Mouse (Mus musculus) forebrain, embryonic 16.5 days (tissue): ENCODE results near the gene Zfp580. TPM values are rescaled to one million over a fixed set of nuclear protein-coding genes. Genes with fewer than 3 reads are reported as not detected.

Source experiments
- ATAC-seq: fragments of 200-750 bp; cut with Nextera tagmentation; 2 replicates; pipeline ENCODE4 v1.8.0; 2017; ENCODE audit warnings: mild to moderate bottlenecking, moderate library complexity
- H3K27ac ChIP-seq: fragments of 300-500 bp; sonication (generic); 2 replicates; pipeline ENCODE4 v1.5.1; 2014; ENCODE audit warnings: low read length, control low read depth
- H3K27me3 ChIP-seq: fragments of 300-500 bp; sonication (generic); replicated peaks from 2 replicates; pipeline ENCODE4 v1.6.1; 2014; ENCODE audit warnings: low read length; ENCODE audit not compliant: control insufficient read depth, insufficient read depth
- H3K36me3 ChIP-seq: fragments of 300-500 bp; sonication (generic); 2 replicates; pipeline ENCODE4 v1.6.1; 2014; ENCODE audit not compliant: control insufficient read depth, insufficient read depth
- H3K4me1 ChIP-seq: fragments of 300-500 bp; sonication (generic); replicated peaks from 2 replicates; pipeline ENCODE4 v1.6.1; 2014; ENCODE audit warnings: low read length; ENCODE audit not compliant: control insufficient read depth, insufficient read depth
- H3K4me2 ChIP-seq: fragments of 300-500 bp; sonication (generic); 2 replicates; pipeline ENCODE4 v1.6.1; 2014; ENCODE audit warnings: mild to moderate bottlenecking, low read length, control low read depth
- H3K4me3 ChIP-seq: fragments of 300-500 bp; sonication (generic); replicated peaks from 2 replicates; pipeline ENCODE4 v1.5.1; 2014; ENCODE audit warnings: mild to moderate bottlenecking, low read length, control low read depth
- H3K9ac ChIP-seq: fragments of 300-500 bp; sonication (generic); replicated peaks from 2 replicates; pipeline ENCODE4 v1.6.1; 2014; ENCODE audit warnings: low read depth, low read length, control low read depth
- H3K9me3 ChIP-seq: fragments of 300-500 bp; sonication (generic); 2 replicates; pipeline ENCODE4 v1.6.1; 2016; ENCODE audit warnings: low read length; ENCODE audit not compliant: control insufficient read depth
- WGBS: fragments of 180-500 bp; shearing (Covaris S2); extraction: QIAGEN DNeasy Blood & Tissue Kit; methylation state at CpG from one replicate; pipeline ENCODE4 v1.1.7; 2014; 5-methylcytosine and 5-hydroxymethylcytosine counted together
- polyA plus RNA-seq: library from polyadenylated mRNA; unstranded; fragments of >200 nt; fragmentation: Nextera tagmentation; extraction: Ambion mirVana; gene quantifications from 2 replicates; pipeline ENCODE4 v1.2.1, GENCODE M21; 2015

Zfp580 gene
- polyA plus RNA-seq, 1 experiment from 2014 or later: 62.4 TPM

DNA sequence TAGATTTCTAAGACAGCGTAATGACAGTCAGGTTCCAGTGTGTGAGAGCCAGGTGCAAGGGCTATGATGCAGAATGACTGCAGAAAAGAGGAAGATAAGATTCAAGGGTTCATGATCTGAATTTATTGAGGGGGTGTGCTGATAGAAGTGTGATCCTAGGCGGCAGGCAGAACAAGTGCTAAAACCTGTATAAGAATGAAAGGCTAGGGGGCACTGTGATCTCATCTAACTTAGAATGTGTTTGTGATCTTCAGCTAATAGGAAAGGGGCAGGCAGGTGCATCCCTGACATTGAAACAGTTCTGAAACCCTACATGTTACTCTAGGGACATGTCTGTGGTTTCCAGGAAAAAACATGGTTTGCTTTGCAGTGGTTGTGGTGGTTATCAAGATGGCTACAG is 5.2 kb upstream of the Zfp580 start:
- H3K9ac ChIP-seq: no peak overlapping the region
- no peaks in the 10 kb centered on the region for H3K36me3 ChIP-seq
- 74% methylated on average over 2 of the region's 2 CpGs for WGBS
- no peaks in the 10 kb centered on the region; the same call in 1 of the 2 replicates for H3K4me1 ChIP-seq
- no peaks in the 10 kb centered on the region for H3K9me3 ChIP-seq
- no peak for ATAC-seq
- H3K27ac ChIP-seq: no peak overlapping the region
- H3K4me2 ChIP-seq: no peak overlapping the region
- no peaks in the 10 kb centered on the region for H3K27me3 ChIP-seq
- H3K4me3 ChIP-seq: no peak overlapping the region

DNA sequence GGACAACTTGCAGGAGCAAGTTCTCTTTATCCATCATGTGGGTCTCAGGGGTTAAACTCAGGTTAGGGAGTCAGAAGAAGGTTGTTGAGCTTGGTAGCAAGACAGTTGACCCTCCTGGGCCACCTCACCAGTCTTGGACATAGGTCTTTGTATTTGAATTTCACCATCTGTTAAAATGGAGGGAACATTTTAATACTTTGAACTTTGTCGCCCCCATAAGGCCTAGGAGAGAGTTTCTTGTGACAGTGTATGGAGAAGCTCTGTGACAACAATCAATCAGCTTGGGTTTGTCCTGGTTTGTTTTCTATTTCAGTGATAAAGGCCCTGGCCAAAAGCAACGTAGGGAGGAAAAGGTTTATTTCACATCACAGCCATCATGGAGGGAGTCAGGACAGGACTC is 4.0 kb upstream of the Zfp580 start:
- no peak overlapping the region for H3K9ac ChIP-seq
- 40% methylated on average over 2 of the region's 2 CpGs for WGBS
- H3K4me1 ChIP-seq: peaks cover 5% of the 10 kb centered on the region
- H3K9me3 ChIP-seq: no peaks in the 10 kb centered on the region
- no peaks in the 10 kb centered on the region for H3K36me3 ChIP-seq
- H3K4me2 ChIP-seq: no peak overlapping the region
- H3K4me3 ChIP-seq: no peak overlapping the region
- peaks cover 3% of the 10 kb centered on the region; the same call in 1 of the 2 replicates for H3K27me3 ChIP-seq
- no peak overlapping the region for H3K27ac ChIP-seq
- ATAC-seq: no peak

DNA sequence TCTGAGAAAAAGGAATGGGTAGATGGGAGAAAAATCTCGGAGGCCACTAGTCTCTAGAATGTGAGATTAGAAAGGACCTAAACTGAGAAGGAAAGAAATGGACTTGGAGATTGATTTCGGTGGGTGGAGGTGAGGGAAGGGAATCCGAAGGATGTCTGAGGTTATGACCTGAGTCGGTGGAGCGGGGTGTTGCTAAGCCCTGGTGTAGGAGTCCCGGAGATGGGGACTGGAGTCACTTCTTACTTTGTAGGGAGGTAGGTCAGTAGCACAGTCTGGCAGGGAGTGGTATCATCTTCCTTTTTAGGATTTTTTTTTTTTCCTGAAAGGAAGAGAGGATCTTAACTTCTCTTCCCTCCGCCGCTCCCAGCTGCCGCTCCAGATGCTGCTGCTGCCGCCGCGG is 1.1 kb downstream of the Zfp580 start:
- H3K36me3 ChIP-seq: no peaks in the 10 kb centered on the region
- H3K9ac ChIP-seq: peak overlapping the region; percentile 80
- peaks cover 43% of the 10 kb centered on the region for H3K27me3 ChIP-seq
- ATAC-seq: no peak
- H3K4me2 ChIP-seq: peak overlapping the region; percentile 94
- WGBS: 7% methylated on average over 6 of the region's 12 CpGs
- H3K9me3 ChIP-seq: no peaks in the 10 kb centered on the region
- peaks cover 47% of the 10 kb centered on the region for H3K4me1 ChIP-seq
- no peak overlapping the region for H3K27ac ChIP-seq
- peak overlapping the region; percentile 67 for H3K4me3 ChIP-seq

DNA sequence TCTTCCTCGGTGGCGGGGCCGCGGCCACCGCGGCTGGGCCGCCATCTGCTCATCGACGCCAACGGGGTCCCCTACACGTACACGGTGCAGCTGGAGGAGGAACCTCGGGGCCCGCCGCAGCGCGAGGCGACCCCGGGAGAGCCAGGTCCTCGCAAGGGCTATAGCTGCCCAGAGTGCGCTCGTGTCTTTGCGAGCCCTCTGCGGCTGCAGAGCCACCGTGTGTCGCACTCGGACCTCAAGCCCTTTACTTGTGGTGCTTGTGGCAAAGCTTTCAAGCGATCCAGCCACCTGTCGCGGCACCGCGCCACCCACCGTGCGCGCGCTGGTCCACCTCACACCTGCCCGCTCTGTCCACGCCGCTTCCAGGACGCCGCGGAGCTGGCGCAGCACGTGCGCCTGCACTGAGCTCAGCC is 1.6 kb downstream of the Zfp580 start:
- peaks cover 47% of the 10 kb centered on the region for H3K27me3 ChIP-seq
- H3K4me3 ChIP-seq: peak overlapping the region; percentile 67
- H3K9ac ChIP-seq: peak overlapping the region; percentile 80
- no peaks in the 10 kb centered on the region for H3K36me3 ChIP-seq
- peaks cover 52% of the 10 kb centered on the region for H3K4me1 ChIP-seq
- H3K27ac ChIP-seq: no peak overlapping the region
- ATAC-seq: no peak
- 3% methylated on average over 45 of the region's 45 CpGs for WGBS
- peak overlapping the region; percentile 94 for H3K4me2 ChIP-seq
- no peaks in the 10 kb centered on the region for H3K9me3 ChIP-seq

DNA sequence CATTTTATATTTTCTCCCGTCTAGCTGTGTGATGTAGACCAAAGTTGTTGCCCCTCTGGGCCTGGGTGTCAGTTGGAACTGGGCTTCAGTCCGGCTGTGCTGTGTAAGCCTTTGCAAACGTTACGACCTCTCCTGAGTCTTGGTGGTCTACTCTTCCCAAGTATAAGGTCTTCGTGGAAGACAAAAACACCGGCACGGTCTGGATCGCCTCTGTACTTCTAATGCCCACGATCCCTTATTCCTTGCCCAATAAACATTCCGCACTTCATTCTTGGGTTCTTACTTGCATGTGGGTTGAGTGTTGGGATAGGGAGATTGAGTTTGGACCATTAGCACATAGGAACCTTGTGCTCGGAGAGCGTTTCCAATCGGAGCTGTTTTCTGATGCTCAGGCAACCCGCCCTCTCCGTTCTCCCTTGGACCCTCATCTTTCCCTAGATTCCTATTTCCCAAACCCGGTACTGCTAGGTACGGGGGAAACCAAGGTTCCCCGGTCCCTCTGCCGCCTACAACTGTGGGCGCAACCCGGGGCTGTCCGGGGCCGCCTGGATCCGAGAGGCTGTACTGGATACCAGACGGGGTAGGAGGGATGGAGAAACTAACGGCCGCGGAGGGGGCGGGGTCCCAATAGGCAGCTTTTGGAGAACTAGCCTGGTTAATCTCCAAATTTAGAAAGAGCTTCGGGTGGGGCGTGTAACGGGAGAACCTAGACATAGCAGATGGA is 2.3 kb downstream of the Zfp580 start:
- H3K27ac ChIP-seq: no peak overlapping the region
- peak overlapping the region; percentile 80 for H3K9ac ChIP-seq
- H3K9me3 ChIP-seq: no peaks in the 10 kb centered on the region
- H3K36me3 ChIP-seq: no peaks in the 10 kb centered on the region
- peak overlapping the region; percentile 94 for H3K4me2 ChIP-seq
- H3K27me3 ChIP-seq: peaks cover 48% of the 10 kb centered on the region
- H3K4me1 ChIP-seq: peaks cover 52% of the 10 kb centered on the region
- WGBS: 11% methylated on average over 32 of the region's 32 CpGs
- peak overlapping the region; percentile 67 for H3K4me3 ChIP-seq
- ATAC-seq: no peak

DNA sequence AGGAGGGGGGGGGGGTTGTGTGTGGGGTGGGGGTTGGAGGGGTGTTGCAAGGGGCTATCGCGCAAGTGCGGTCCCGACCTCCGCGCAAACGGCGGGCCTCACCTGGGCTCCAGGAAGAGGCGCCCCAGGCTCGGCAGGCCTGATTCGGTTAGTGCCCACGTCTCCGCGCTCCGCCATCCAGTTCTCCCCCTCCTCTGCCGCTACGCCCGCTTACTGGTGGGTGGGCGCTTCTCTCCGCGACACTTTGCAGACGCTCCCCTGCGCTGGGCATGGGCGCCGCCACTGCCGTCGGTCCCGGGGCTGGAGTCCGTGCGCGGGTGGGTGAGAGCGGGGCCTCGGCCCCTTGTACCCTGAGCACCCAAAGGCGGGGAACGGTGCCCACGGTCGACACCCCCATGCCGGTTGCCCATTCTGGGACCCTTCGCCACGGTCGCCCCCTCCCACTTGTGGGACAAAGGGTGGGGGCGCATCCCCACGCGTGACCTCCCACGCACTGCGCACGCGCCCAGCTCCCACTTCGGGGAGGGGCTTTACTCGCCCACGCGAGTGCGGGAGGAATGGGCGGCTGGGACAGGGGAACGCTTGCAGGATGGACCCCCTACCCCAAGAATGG is 5.4 kb downstream of the Zfp580 start:
- peak overlapping the region; percentile 74 for H3K9ac ChIP-seq
- H3K27me3 ChIP-seq: peaks cover 48% of the 10 kb centered on the region
- 2% methylated on average over 55 of the region's 55 CpGs for WGBS
- no peaks in the 10 kb centered on the region for H3K36me3 ChIP-seq
- H3K4me2 ChIP-seq: peak overlapping the region; percentile 64
- peaks cover 67% of the 10 kb centered on the region for H3K4me1 ChIP-seq
- no peaks in the 10 kb centered on the region for H3K9me3 ChIP-seq
- peak overlapping the region; percentile 62 for H3K4me3 ChIP-seq
- ATAC-seq: peak; percentile 5; the same call in 1 of the 2 replicates
- H3K27ac ChIP-seq: peak overlapping the region; percentile 58

DNA sequence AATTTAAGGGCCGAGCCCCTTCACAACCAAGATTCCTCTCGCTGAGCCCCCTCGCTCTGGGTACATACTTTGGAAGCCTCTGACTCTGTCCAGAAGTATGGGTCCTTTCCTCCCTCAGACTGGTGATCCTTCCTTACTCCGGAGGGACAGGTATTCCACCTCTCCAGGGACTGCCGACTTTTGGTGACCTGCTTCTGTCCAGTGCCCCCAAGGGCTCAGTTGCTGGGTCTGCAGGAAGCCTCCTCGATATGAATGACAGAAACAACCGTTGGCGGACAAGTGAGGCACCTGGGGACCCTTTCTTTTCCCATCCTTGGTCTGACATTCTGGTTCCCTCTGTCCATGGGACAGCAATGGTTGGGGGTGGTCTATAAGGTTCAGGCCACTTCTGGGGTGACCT is 6.0 kb downstream of the Zfp580 start:
- Histone ChIP-seq H3K27me3 (peaks cover 44% of the 10 kb centered on the region), H3K27ac (no peak overlapping the region), H3K4me2 (peak overlapping the region; percentile 64), H3K9ac (peak overlapping the region; percentile 74), H3K9me3 (no peaks in the 10 kb centered on the region), H3K4me3 (peak overlapping the region; percentile 62), H3K36me3 (no peaks in the 10 kb centered on the region), H3K4me1 (peaks cover 61% of the 10 kb centered on the region)
- 33% methylated on average over 8 of the region's 8 CpGs for WGBS
- no peak for ATAC-seq

DNA sequence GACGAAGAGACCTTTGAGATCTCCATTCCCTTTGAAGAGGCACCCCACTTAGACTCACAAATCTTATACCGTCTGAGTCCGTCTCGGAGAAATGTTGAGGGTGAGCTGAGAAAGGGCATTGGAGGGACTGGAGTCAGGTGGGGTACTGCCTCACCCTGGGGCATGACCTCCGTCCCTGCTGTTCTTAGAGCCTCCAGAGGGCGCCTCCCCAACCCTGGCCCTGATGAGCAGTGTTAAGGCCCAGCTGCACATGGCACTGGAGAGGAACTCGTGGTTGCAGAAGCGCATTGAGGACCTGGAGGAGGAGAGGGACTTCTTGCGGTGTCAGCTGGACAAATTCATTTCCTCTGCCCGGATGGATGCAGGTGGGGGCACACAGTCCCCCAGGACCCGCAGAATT is 6.5 kb downstream of the Zfp580 start:
- Histone ChIP-seq H3K27ac (no peak overlapping the region), H3K27me3 (peaks cover 40% of the 10 kb centered on the region), H3K4me1 (peaks cover 57% of the 10 kb centered on the region)

DNA sequence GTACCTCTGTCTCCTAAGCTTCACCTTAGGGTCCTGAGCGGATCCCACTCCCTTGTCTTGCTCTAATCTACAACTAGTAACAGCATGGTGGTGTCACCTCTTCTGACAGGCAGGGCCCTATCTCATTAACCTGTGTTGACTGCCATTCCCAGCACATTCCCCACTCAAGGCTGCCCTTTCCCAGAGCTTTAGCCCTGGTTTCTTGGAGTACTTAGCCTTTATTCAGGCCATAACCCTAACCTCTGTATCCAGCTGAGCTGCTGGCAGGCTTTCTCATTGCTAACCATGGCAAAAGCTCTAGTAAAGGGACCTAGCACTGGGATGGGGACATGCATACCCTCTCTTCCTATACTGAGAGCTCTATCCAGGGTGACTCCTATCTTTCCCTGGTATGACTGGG is 7.3 kb downstream of the Zfp580 start:
- ATAC-seq: no peak
- Histone ChIP-seq H3K36me3 (no peaks in the 10 kb centered on the region), H3K9ac (no peak overlapping the region), H3K4me3 (no peak overlapping the region), H3K27ac (no peak overlapping the region), H3K9me3 (no peaks in the 10 kb centered on the region), H3K27me3 (peaks cover 32% of the 10 kb centered on the region), H3K4me1 (peaks cover 55% of the 10 kb centered on the region), H3K4me2 (no peak overlapping the region)
- 81% methylated on average over 1 of the region's 1 CpGs for WGBS

More for the DNA sequence above, 6.5 kb downstream of the Zfp580 start:
- no peaks in the 10 kb centered on the region for H3K9me3 ChIP-seq
- no peak overlapping the region for H3K9ac ChIP-seq
- H3K36me3 ChIP-seq: no peaks in the 10 kb centered on the region
- H3K4me3 ChIP-seq: peak overlapping the region; percentile 62
- no peak for ATAC-seq
- H3K4me2 ChIP-seq: peak overlapping the region; percentile 64
- WGBS: 48% methylated on average over 11 of the region's 11 CpGs
